Mouse (Mus musculus) NIH3T3 (cell line): ENCODE results near the gene Ccdc13.
A peak's percentile ranks its signal among the peaks of the same experiment; 100 is the strongest.

ENCODE experiments used
- DNase-seq: peaks from one replicate; pipeline ENCODE4 v3.0.0-alpha.2; 2012; ENCODE audit warnings: low read depth

Ccdc13 gene

GRCm38 (mm10) chr9:121838829-121839621, at the start of gene Ccdc13:
Gene Ccdc13 (minus strand): TSS chr9:121839461.
- no peak for DNase-seq

GRCm38 (mm10) chr9:121882015-121882457, 42.8 kb upstream of the Ccdc13 start:
- no peak for DNase-seq

- no peak for DNase-seq
Measured at GRCm38 (mm10) chr9:121881301-121881700, 42.0 kb upstream of the Ccdc13 start.

- peak; percentile 45 for DNase-seq
Measured at GRCm38 (mm10) chr9:121880840-121881239, 41.6 kb upstream of the Ccdc13 start.

- peak; percentile 86 for DNase-seq
Measured at GRCm38 (mm10) chr9:121877052-121877740, 37.9 kb upstream of the Ccdc13 start.

- DNase-seq = no peak
Measured at GRCm38 (mm10) chr9:121873578-121873977, 34.3 kb upstream of the Ccdc13 start.

- no peak for DNase-seq
Measured at GRCm38 (mm10) chr9:121872062-121872683, 32.9 kb upstream of the Ccdc13 start.

GRCm38 (mm10) chr9:121869973-121870515, 30.8 kb upstream of the Ccdc13 start:
- DNase-seq = no peak

GRCm38 (mm10) chr9:121869432-121869831, 30.2 kb upstream of the Ccdc13 start:
- DNase-seq = no peak

GRCm38 (mm10) chr9:121868236-121868635, 29.0 kb upstream of the Ccdc13 start:
- DNase-seq = no peak

- peak; percentile 25 for DNase-seq
Measured at GRCm38 (mm10) chr9:121867632-121868031, 28.4 kb upstream of the Ccdc13 start.

- no peak for DNase-seq
Measured at GRCm38 (mm10) chr9:121865425-121866008, 26.3 kb upstream of the Ccdc13 start.

- DNase-seq = no peak
Measured at GRCm38 (mm10) chr9:121864837-121865236, 25.6 kb upstream of the Ccdc13 start.

- no peak for DNase-seq
Measured at GRCm38 (mm10) chr9:121860921-121861320, 21.7 kb upstream of the Ccdc13 start.

GRCm38 (mm10) chr9:121859345-121859744, 20.1 kb upstream of the Ccdc13 start:
- no peak for DNase-seq

- no peak for DNase-seq
Measured at GRCm38 (mm10) chr9:121858153-121858488, 18.9 kb upstream of the Ccdc13 start, which contains the start of gene Higd1a. Gene Higd1a (minus strand): TSS chr9:121858362.

- peak; percentile 97 for DNase-seq
Measured at GRCm38 (mm10) chr9:121857474-121858152, 18.4 kb upstream of the Ccdc13 start.

- DNase-seq = no peak
Measured at GRCm38 (mm10) chr9:121856649-121857416, 17.6 kb upstream of the Ccdc13 start.

- no peak for DNase-seq
Measured at GRCm38 (mm10) chr9:121854246-121854645, 15.0 kb upstream of the Ccdc13 start.

GRCm38 (mm10) chr9:121847842-121848241, 8.6 kb upstream of the Ccdc13 start:
- no peak for DNase-seq

GRCm38 (mm10) chr9:121847138-121847537, 7.9 kb upstream of the Ccdc13 start:
- DNase-seq = no peak
